Mouse (Mus musculus) hindbrain, embryonic 15.5 days (tissue): ENCODE measurements around the gene Ermn. TPM values are rescaled to one million over a fixed set of nuclear protein-coding genes. Genes with fewer than 3 reads are reported as not detected.
A peak's percentile ranks its signal among the peaks of the same experiment; 100 is the strongest.

ENCODE experiments used
- ATAC-seq: fragments of 200-750 bp; cut with Nextera tagmentation; 2 replicates; pipeline ENCODE4 v1.8.0; 2017; ENCODE audit warnings: low read depth, moderate number of reproducible peaks, moderate TSS enrichment; ENCODE audit not compliant: low FRiP score
- H3K27ac ChIP-seq: fragments of 300-500 bp; sonication (generic); replicated peaks from 2 replicates; pipeline ENCODE4 v1.5.1; 2015; ENCODE audit warnings: mild to moderate bottlenecking, inconsistent platforms
- H3K27me3 ChIP-seq: fragments of 300-500 bp; sonication (generic); 2 replicates; pipeline ENCODE4 v1.6.1; 2015; ENCODE audit warnings: control low read depth, inconsistent platforms
- H3K36me3 ChIP-seq: fragments of 300-500 bp; sonication (generic); 2 replicates; pipeline ENCODE4 v1.6.1; 2015; ENCODE audit warnings: control low read depth, inconsistent platforms
- H3K4me1 ChIP-seq: fragments of 300-500 bp; sonication (generic); replicated peaks from 2 replicates; pipeline ENCODE4 v1.6.1; 2015; ENCODE audit warnings: control low read depth, inconsistent platforms
- H3K4me2 ChIP-seq: fragments of 300-500 bp; sonication (generic); 2 replicates; pipeline ENCODE4 v1.6.1; 2015; ENCODE audit warnings: moderate library complexity, mild to moderate bottlenecking, inconsistent platforms
- H3K4me3 ChIP-seq: fragments of 300-500 bp; sonication (generic); 2 replicates; pipeline ENCODE4 v1.5.1; 2015; ENCODE audit warnings: mild to moderate bottlenecking, inconsistent platforms
- H3K9ac ChIP-seq: fragments of 300-500 bp; sonication (generic); 2 replicates; pipeline ENCODE4 v1.6.1; 2015; ENCODE audit warnings: inconsistent platforms
- H3K9me3 ChIP-seq: fragments of 300-500 bp; sonication (generic); 2 replicates; pipeline ENCODE4 v1.6.1; 2016; ENCODE audit warnings: control low read depth, inconsistent platforms
- WGBS: fragments of 180-500 bp; shearing (Covaris S2); methylation state at CpG from one replicate; pipeline ENCODE4 v1.1.7; 2015; 5-methylcytosine and 5-hydroxymethylcytosine counted together
- polyA plus RNA-seq: library from polyadenylated mRNA; unstranded; fragments of >200 nt; fragmentation: Nextera tagmentation; extraction: Ambion mirVana; gene quantifications from 2 replicates; pipeline ENCODE4 v1.2.1, GENCODE M21; 2015

The Ermn gene
- polyA plus RNA-seq, result 0.34 and 0.86 TPM in 2 replicates

DNA sequence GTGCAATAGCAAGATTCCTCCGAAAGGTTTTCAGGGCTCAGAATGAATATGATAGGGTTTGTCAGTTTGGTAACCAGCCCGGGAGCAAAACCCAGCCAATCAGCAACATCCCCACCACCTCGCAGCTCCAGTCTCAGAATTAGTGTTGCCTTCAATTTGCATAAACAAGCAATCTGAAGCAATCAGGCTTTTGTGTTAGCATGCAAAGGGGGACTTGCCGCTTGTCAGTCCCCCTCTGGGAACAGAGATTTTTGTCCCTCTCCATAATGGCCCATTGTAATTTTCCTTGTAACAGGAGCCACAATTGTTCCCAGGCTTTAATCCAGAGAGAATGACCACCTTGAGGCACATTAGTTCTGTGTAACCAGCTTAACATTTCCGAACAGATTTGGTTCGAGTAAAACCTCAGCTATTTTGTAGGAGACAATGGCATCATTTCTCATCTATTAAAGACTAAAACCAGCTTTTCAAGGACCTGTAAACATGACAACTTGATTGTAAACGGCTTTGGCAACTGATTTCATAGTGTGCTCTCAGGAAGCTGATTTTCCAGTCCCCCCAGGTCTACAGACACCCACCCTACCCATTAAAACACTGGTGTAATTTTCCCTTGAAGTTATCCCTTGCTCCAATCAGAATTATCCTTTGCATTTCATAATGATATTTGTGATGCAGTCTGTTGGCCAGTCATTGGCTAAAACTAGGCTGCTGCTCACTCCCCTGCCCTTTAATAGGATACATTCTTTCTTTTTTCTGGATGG, at the start of gene Ermn:
Gene Ermn, minus strand, starts transcription at position 44 of the 761 bp plus-strand sequence.
- Histone ChIP-seq H3K36me3 (no peaks in the 10 kb centered on the region), H3K27me3 (peaks cover 9% of the 10 kb centered on the region; the same call in 1 of the 2 replicates), H3K27ac (no peak within 1 kb of the TSS), H3K9me3 (no peaks in the 10 kb centered on the region), H3K4me1 (no peaks in the 10 kb centered on the region), H3K9ac (no peak within 1 kb of the TSS), H3K4me2 (no peak within 1 kb of the TSS), H3K4me3 (no peak within 1 kb of the TSS)
- peak; percentile 38; the same call in 1 of the 2 replicates for ATAC-seq
- WGBS, result 8% methylated on average over 7 of the region's 7 CpGs

GRCm38 (mm10) chr2:58094818-58095217, 42.2 kb upstream of the Ermn start:
- Histone ChIP-seq H3K27ac (no peak overlapping the region), H3K4me2 (no peak overlapping the region), H3K4me3 (no peak overlapping the region), H3K36me3 (no peaks in the 10 kb centered on the region), H3K4me1 (no peaks in the 10 kb centered on the region), H3K9me3 (no peaks in the 10 kb centered on the region), H3K27me3 (no peaks in the 10 kb centered on the region), H3K9ac (no peak overlapping the region)
- WGBS, result 40% methylated on average over 1 of the region's 1 CpGs
- ATAC-seq, result no peak

DNA sequence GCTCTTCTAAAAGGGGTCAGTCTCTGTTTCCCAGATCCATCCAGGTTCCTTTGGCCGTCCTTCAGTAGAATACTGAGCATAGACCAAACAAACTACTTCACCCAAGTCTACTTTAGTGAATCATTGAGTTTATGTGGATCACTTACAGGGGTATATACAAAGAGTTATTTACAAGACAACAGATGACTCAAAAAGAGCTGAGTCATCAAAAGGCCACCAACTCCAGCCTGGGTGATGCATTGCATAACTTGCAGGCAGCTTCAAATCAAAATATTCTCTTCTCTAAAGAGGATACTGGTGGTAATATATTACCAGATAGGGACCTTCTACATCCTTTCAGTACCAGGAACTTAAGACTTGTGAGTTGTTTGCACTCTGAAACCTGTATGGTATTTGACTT, 33.8 kb upstream of the Ermn start:
- H3K36me3 ChIP-seq, result no peaks in the 10 kb centered on the region
- H3K4me1 ChIP-seq, result no peaks in the 10 kb centered on the region
- no peak for ATAC-seq
- H3K27ac ChIP-seq, result no peak overlapping the region
- H3K27me3 ChIP-seq, result no peaks in the 10 kb centered on the region
- no peak overlapping the region for H3K4me3 ChIP-seq
- no peak overlapping the region for H3K9ac ChIP-seq
- H3K4me2 ChIP-seq, result no peak overlapping the region
- WGBS, result 83% methylated on average over 1 of the region's 1 CpGs
- H3K9me3 ChIP-seq, result no peaks in the 10 kb centered on the region

DNA sequence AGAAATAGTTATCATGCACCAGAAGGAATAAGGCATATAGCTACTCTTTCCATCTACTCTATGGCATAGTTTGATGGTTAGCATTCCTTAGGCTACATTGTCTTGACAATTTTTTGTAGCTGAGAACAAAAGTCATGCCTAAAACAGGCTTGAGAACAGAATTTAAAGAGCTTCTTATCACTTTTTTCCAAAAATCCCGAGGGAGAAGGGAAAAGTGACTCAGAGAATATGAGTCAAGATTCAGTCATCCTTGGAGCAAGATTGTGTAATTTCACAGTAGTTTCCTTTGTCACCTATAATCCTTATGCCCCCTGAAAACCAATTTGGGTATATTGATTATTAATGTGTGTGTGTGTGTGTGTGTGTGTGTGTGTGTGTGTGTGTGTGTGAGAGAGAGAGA, 27.2 kb upstream of the Ermn start:
- Histone ChIP-seq H3K36me3 (no peaks in the 10 kb centered on the region), H3K9ac (no peak overlapping the region), H3K4me2 (no peak overlapping the region), H3K4me3 (no peak overlapping the region), H3K9me3 (no peaks in the 10 kb centered on the region), H3K4me1 (no peaks in the 10 kb centered on the region), H3K27me3 (no peaks in the 10 kb centered on the region), H3K27ac (no peak overlapping the region)
- ATAC-seq, result no peak
- 59% methylated on average over 1 of the region's 1 CpGs for WGBS

DNA sequence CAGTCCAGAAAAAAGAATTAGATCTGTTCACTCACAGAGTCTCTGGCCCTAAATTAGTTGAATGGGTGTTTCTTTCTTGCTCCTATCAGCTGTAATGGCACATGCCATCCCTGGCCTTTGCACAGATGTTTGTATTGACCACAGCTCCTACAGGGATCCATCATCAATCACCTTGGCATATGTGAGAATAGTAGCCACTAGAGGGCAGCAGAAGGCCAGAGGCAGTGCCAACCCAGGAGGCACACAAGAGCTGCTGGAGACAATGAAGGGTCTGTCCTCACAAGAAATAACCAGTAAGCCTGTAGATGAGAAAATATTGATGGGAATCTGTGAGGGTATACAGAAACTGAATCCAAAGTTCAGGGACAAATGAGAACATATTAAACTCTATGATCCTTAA, 2.7 kb upstream of the Ermn start:
- H3K4me2 ChIP-seq, result no peak overlapping the region
- no peaks in the 10 kb centered on the region for H3K9me3 ChIP-seq
- H3K27me3 ChIP-seq, result 0 out of 2 replicates have a peak, but pooled peaks cover 4% of the 10 kb centered on the region
- no peak for ATAC-seq
- no peak overlapping the region for H3K27ac ChIP-seq
- H3K36me3 ChIP-seq, result no peaks in the 10 kb centered on the region
- H3K4me1 ChIP-seq, result no peaks in the 10 kb centered on the region
- H3K9ac ChIP-seq, result no peak overlapping the region
- H3K4me3 ChIP-seq, result no peak overlapping the region

DNA sequence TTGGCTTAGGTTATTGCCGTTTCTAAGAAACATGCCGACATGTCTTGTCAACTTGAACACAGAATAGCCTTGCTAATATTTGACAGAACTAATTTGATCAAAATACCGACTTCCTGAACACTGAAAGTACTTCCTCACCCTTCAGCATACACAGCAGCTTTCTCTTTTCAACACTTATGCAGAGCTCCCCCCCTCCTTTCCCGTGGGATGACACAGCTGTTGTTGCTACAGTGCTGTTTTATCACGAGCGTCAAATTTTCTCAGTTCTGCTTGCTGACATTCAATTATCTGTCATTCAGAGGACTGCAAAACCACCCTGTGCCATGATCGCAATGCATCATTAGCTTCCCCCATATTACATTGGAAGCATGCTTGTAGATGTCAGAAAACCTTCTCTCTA, 10.8 kb downstream of the Ermn start:
- no peaks in the 10 kb centered on the region for H3K4me1 ChIP-seq
- H3K36me3 ChIP-seq, result no peaks in the 10 kb centered on the region
- H3K4me3 ChIP-seq, result no peak overlapping the region
- H3K9me3 ChIP-seq, result no peaks in the 10 kb centered on the region
- no peaks in the 10 kb centered on the region for H3K27me3 ChIP-seq
- H3K4me2 ChIP-seq, result no peak overlapping the region
- no peak overlapping the region for H3K27ac ChIP-seq
- ATAC-seq, result no peak
- H3K9ac ChIP-seq, result no peak overlapping the region
- WGBS, result 64% methylated on average over 7 of the region's 7 CpGs

GRCm38 (mm10) chr2:58036926-58037325, 15.7 kb downstream of the Ermn start:
- no peak overlapping the region for H3K4me2 ChIP-seq
- no peak overlapping the region for H3K4me3 ChIP-seq
- 95% methylated on average over 2 of the region's 2 CpGs for WGBS
- no peaks in the 10 kb centered on the region for H3K4me1 ChIP-seq
- no peaks in the 10 kb centered on the region for H3K36me3 ChIP-seq
- no peak overlapping the region for H3K9ac ChIP-seq
- no peaks in the 10 kb centered on the region for H3K9me3 ChIP-seq
- H3K27ac ChIP-seq, result no peak overlapping the region
- ATAC-seq, result no peak
- H3K27me3 ChIP-seq, result no peaks in the 10 kb centered on the region

DNA sequence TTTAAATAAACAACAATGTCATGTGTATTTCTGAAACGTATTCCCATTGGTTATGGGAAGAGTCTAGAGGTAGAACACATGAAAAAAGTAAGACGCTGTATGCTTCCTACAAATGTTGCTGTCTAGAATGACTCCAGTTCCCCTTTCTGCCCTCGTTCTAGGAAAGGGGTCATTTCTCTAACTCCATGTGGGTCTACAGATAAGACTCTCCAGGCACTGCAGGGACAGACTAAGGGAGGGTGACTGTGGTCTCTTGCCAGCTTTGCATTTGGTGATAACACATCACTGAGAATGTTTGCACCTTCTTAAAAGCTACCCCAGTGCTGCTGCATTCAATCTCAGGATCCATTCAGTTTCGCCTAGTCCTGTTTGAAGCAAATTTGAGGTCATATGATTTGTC, 17.0 kb downstream of the Ermn start:
- H3K27ac ChIP-seq, result no peak overlapping the region
- H3K27me3 ChIP-seq, result no peaks in the 10 kb centered on the region
- no peaks in the 10 kb centered on the region for H3K36me3 ChIP-seq
- H3K4me1 ChIP-seq, result no peaks in the 10 kb centered on the region
- WGBS, result 86% methylated on average over 4 of the region's 4 CpGs
- no peak overlapping the region for H3K4me3 ChIP-seq
- H3K4me2 ChIP-seq, result no peak overlapping the region
- no peak overlapping the region for H3K9ac ChIP-seq
- ATAC-seq, result no peak
- no peaks in the 10 kb centered on the region for H3K9me3 ChIP-seq

GRCm38 (mm10) chr2:58031431-58031830, 21.2 kb downstream of the Ermn start:
- 90% methylated on average over 3 of the region's 3 CpGs for whole genome bisulfite sequencing
- no peak overlapping the region for H3K4me2 ChIP-seq
- H3K9me3 ChIP-seq, result no peaks in the 10 kb centered on the region
- no peak overlapping the region for H3K9ac ChIP-seq
- H3K4me1 ChIP-seq, result no peaks in the 10 kb centered on the region
- H3K4me3 ChIP-seq, result no peak overlapping the region
- no peak for ATAC-seq
- no peaks in the 10 kb centered on the region for H3K27me3 ChIP-seq
- H3K27ac ChIP-seq, result no peak overlapping the region
- H3K36me3 ChIP-seq, result no peaks in the 10 kb centered on the region

GRCm38 (mm10) chr2:58029404-58029803, 23.3 kb downstream of the Ermn start:
- H3K4me1 ChIP-seq, result no peaks in the 10 kb centered on the region
- ATAC-seq, result no peak
- H3K27me3 ChIP-seq, result no peaks in the 10 kb centered on the region
- H3K9me3 ChIP-seq, result no peaks in the 10 kb centered on the region
- no peak overlapping the region for H3K4me2 ChIP-seq
- no peaks in the 10 kb centered on the region for H3K36me3 ChIP-seq
- H3K9ac ChIP-seq, result no peak overlapping the region
- H3K4me3 ChIP-seq, result no peak overlapping the region
- 28% methylated on average over 7 of the region's 7 CpGs for WGBS
- no peak overlapping the region for H3K27ac ChIP-seq

DNA sequence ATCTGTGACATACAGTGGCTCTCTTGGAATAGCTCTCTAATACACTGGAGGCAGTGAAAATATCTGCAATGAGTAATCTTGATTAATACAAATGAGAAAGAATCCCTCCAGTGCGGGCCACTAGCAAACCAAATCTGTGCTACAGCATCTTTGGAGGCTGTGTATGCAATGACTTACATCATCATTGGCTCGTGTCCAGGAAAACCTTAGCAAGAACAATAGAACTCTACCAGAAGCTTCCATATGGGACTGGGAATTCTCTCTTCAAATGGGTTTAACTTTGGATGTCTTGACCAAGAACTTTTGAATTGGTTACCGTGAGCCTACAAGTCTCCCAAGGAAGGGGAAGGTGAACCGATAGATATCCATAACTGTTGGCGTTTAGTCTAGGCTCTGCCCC, 25.9 kb downstream of the Ermn start:
- H3K27me3 ChIP-seq, result no peaks in the 10 kb centered on the region
- H3K4me1 ChIP-seq, result no peaks in the 10 kb centered on the region
- no peak overlapping the region for H3K4me3 ChIP-seq
- H3K9me3 ChIP-seq, result no peaks in the 10 kb centered on the region
- H3K36me3 ChIP-seq, result no peaks in the 10 kb centered on the region
- no peak overlapping the region for H3K9ac ChIP-seq
- WGBS, result 81% methylated on average over 5 of the region's 5 CpGs
- no peak overlapping the region for H3K4me2 ChIP-seq
- ATAC-seq, result no peak
- H3K27ac ChIP-seq, result no peak overlapping the region

DNA sequence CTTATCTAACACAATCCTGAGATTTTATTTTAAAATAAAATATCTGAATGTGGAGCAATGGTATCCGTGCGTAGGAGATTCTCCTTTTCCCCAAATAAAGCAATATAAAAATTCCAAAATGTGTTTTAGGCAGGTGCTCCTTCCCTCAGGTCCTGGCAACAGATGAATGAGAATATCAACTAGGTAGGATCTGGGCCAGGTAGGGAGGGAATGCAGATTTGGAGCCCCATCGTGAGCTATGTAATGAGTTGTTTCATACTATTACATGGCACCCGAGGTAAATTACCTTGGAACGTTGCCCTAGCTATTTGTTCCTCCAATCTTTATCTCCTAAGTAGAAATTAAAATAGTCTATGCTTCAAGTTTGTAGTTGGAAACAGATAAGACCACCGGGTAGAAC, 29.1 kb downstream of the Ermn start:
- Histone ChIP-seq H3K9ac (no peak overlapping the region), H3K4me1 (no peaks in the 10 kb centered on the region), H3K9me3 (no peaks in the 10 kb centered on the region), H3K4me2 (no peak overlapping the region), H3K36me3 (no peaks in the 10 kb centered on the region), H3K27ac (no peak overlapping the region), H3K4me3 (no peak overlapping the region), H3K27me3 (no peaks in the 10 kb centered on the region)
- 87% methylated on average over 6 of the region's 6 CpGs for WGBS
- ATAC-seq, result no peak

GRCm38 (mm10) chr2:58007081-58007480, 45.6 kb downstream of the Ermn start:
- Histone ChIP-seq H3K9me3 (no peaks in the 10 kb centered on the region), H3K27me3 (no peaks in the 10 kb centered on the region), H3K4me2 (no peak overlapping the region), H3K9ac (no peak overlapping the region), H3K4me1 (no peaks in the 10 kb centered on the region), H3K36me3 (no peaks in the 10 kb centered on the region), H3K4me3 (no peak overlapping the region), H3K27ac (no peak overlapping the region)
- 92% methylated on average over 5 of the region's 5 CpGs for WGBS
- no peak for ATAC-seq
